Mouse (Mus musculus) ovary, adult 18-20 months (tissue): ENCODE results near the gene Enpp1.
A peak's percentile ranks its signal among the peaks of the same experiment; 100 is the strongest.

Experiments
- DNase-seq: peaks from one replicate; pipeline ENCODE4 v3.0.0; 2022; ENCODE audit warnings: low spot score, mixed read lengths

Gene Enpp1

DNA sequence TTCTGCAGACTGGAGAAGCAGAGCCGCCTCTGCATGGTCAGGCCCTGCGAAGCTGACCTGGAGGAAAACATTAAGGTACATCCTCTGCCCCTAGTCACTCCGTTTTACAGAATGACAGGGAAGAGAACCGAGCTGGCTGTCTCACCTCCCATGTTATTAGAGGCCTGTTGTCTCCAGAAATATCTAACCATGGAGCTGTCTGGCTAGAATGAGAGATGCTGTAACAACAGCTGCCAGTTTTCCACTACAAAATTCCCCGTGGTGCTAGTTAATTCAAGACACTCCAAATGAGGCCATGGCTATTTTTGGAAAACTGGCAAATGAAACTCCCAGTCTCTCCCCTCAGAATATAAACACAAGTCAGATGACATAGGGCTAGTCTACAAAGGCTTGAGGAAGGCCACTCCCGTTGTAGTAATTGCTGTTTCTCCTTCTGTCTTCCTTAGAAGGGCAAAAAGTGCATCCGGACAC lies 115.1 kb downstream of the Enpp1 start:
- no peak for DNase-seq

DNA sequence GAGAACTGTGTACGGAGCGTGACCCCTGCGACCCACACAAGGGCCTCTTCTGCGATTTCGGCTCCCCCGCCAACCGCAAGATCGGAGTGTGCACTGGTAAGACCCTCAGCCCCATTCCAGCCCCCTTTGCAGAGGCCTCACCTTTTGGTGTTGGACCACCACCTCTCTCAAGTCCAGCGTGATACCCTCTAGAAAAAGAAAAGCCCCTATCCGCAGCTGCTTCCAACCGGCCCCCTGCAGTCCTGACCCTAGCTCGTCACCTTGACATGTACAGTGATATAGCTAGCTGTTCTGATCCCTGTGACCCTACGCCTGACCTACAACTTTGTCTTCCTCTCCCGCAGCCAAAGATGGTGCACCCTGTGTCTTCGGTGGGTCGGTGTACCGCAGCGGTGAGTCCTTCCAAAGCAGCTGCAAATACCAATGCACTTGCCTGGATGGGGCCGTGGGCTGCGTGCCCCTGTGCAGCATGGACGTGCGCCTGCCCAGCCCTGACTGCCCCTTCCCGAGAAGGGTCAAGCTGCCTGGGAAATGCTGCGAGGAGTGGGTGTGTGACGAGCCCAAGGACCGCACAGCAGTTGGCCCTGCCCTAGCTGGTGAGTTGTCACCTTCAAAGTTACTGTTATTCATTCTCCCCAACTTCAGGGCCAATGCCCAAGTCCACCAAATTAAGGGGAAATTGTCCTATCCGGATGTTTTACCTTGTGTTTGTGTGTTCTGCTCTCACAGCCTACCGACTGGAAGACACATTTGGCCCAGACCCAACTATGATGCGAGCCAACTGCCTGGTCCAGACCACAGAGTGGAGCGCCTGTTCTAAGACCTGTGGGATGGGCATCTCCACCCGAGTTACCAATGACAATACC lies 115.7 kb downstream of the Enpp1 start:
- peak; percentile 17 for DNase-seq

DNA sequence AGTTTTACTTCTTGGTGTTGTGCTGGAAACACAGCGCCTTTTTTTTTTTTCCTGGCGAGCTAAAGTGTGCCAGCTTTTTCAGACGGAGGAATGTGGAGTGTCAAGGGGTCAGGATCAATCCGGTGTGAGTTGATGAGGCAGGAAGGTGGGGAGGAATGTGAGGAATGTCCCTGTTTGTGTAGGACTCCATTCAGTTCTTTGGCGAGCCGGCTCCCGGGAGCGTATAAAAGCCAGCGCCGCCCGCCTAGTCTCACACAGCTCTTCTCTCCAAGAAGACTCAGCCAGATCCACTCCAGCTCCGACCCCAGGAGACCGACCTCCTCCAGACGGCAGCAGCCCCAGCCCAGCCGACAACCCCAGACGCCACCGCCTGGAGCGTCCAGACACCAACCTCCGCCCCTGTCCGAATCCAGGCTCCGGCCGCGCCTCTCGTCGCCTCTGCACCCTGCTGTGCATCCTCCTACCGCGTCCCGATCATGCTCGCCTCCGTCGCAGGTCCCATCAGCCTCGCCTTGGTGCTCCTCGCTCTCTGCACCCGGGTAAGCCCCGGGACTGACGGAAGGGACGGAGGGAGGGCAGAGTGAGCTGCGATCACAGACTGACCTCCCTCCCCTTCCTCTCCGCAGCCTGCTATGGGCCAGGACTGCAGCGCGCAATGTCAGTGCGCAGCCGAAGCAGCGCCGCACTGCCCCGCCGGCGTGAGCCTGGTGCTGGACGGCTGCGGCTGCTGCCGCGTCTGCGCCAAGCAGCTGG lies 116.5 kb downstream of the Enpp1 start, which contains the start of gene Ccn2:
Gene Ccn2, plus strand, starts transcription at position 193 of the 753 bp plus-strand sequence.
- peak; percentile 70 for DNase-seq

DNA sequence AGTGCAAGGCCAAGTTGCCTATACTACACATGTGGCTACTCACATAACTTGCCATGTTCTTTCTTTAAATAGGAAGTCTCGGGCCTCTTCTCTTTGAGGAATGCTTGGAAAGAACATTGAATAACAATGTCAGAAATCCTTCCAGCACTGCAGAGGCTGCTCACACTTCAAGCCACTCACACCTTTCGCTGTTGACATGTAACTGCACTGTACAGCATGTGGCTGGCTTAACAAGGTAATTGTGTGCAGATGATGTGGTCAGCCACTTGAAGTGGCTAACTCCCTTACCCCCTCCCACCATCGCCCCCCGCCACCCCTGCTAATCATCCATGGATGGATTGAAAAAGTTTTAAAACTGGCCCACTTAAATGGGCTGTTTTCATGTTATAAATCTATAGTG lies 118.4 kb downstream of the Enpp1 start:
- DNase-seq = no peak

DNA sequence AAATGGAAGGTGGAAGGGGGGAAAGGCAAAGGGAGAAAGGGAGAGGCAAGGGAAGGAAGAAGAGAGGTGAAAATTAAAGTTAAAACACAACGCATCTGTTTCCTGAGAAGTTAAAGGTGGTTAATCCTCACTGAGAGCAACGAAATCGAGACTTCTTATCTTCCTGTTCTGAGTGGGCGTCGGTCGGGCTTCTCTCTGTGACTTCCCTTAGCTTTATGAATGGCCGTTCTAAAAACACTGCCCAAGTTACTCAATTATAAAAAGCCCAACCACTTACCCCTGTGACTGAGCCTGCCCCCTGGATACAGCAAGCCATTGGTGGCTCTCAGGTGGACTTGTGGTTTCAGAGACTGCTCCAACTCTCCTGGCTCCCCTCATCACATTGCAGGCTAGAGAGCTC lies 119.0 kb downstream of the Enpp1 start:
- DNase-seq = no peak

DNA sequence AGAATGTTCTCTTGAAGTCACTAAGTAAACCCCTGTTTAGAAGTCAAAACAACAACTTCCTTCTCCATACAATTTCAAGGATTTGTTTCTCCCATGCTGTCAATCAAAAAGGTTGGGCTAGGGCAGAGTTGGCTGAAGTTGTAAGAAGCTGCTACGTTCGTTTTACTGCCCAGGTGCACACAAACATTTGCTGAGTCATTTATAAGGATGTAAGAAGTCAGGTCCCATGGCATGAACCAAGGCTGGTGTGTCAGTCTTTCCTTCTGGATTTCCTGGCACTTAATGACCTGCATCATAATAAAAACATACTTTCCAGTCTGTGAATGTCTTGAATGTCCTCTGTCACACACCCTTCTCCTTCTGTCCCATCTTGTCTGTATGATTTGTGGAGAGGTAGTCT lies 119.6 kb downstream of the Enpp1 start:
- DNase-seq = no peak

DNA sequence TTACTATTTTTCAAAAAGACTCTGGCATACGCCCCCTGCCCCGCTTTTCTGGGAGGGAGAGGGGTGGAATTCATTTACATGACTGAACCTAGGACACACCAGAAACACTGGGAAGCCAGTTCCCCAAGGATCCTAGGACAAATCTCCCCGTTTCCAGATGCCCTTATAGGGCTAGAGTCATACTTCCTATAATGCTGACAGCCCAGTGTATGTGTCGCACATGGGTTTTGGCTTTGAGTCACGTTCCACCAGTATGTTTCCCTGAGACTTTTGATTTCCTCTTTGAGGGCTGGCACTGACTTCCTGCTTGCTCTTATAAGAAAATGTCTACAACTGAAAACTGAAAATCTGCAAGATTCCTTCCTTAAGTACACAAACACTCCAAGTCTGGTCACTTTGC lies 120.2 kb downstream of the Enpp1 start:
- no peak for DNase-seq

DNA sequence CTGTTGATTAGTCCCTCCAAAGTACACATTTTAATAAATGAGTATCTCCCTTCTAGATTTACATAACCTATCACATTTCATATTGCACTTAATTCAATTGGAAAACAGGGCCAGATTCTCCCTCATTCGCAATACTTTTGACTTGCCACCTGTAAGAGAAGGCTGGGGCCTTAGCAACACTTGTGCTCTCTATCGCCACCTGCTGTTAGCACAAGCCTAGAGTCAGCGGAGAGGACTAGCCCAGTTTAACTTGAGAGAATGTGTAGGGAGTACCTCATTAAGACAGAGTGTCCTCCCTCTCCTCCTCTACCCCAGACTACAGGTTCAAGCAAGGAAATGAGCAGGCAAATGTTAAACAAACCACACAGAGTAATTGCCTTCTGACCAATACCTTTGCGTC lies 120.8 kb downstream of the Enpp1 start:
- peak; percentile 56 for DNase-seq

DNA sequence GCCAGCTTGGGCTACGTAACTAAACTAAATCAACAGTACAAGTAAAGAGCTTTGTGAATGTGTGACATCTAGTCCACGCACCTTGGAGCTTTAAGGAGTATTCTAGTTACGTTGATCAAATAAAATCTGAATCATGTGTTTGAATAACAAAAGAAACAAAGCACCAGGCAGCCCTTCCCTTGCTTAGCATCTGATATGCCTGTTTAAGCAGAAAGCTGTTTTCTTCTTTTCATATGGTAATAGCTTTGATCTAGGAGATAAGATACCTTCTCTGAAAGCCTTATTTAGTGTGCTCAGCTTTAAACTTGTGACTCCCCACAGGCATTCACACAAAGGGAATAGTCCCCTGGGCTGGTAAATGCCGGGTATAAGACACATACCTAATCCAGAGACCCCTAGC lies 121.4 kb downstream of the Enpp1 start:
- no peak for DNase-seq

DNA sequence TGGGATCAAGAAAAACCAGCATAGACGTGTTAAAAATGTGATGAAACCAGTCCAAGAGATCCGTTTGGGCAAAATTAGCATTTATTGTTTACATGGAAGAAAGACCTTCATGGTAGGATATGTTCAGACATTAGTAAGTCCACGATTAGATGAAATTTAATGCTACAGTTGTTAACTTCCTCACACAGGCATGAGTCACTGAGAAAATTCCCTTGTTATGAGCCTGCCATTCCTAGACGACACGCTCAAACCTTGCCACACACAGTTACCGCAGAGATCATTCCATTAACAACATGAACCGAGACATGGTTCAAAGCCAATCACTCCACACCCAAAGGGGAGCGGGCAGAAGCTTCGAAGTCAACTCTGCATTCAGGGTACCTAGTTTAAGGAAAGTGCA lies 122.7 kb downstream of the Enpp1 start:
- DNase-seq = no peak

DNA sequence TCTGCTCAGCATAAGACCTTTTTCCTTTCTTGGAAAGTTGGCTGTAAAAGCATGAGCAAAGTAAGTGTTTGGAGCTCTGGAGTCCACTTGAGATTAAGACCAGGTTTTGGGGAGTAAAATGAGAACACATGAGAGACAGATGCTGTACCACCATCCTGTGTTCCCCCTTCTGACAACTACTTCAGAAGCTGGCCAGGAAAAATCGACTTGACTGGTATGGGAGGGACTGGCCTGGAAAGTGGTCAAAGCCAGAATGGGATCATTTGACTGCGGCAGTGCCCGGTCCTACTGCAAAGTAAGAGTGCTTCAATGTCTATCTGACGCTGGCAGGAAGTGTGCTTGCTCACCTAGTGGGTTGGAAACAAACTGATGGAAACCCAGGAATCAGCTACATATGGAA lies 123.1 kb downstream of the Enpp1 start:
- DNase-seq = no peak
